Mouse (Mus musculus) limb, embryonic 11.5 days (tissue): ENCODE measurements around the gene C2cd6. TPM values are rescaled to one million over a fixed set of nuclear protein-coding genes. Genes with fewer than 3 reads are reported as not detected.

Experiments
- ATAC-seq: fragments of 200-750 bp; cut with Nextera tagmentation; 2 replicates; pipeline ENCODE4 v1.8.0; 2017; ENCODE audit warnings: low read depth; ENCODE audit not compliant: insufficient number of reproducible peaks, low FRiP score, low TSS enrichment
- DNase-seq: peaks from one replicate; pipeline ENCODE4 v3.0.0-alpha.2; 2015; ENCODE audit warnings: low spot score
- H3K27ac ChIP-seq: fragments of 300-500 bp; sonication (generic); replicated peaks from 2 replicates; pipeline ENCODE4 v1.5.1; 2014; ENCODE audit warnings: low read depth, mild to moderate bottlenecking, low read length
- H3K27me3 ChIP-seq: fragments of 300-500 bp; sonication (generic); 2 replicates; pipeline ENCODE4 v1.6.1; 2014; ENCODE audit warnings: mild to moderate bottlenecking, low read length, mixed read lengths; ENCODE audit not compliant: control insufficient read depth, insufficient read depth
- H3K36me3 ChIP-seq: fragments of 300-500 bp; sonication (generic); 2 replicates; pipeline ENCODE4 v1.6.1; 2014; ENCODE audit warnings: mild to moderate bottlenecking, low read length, moderate library complexity, mixed read lengths; ENCODE audit not compliant: control insufficient read depth, insufficient read depth
- H3K4me1 ChIP-seq: fragments of 300-500 bp; sonication (generic); 2 replicates; pipeline ENCODE4 v1.6.1; 2014; ENCODE audit warnings: low read length, mixed read lengths; ENCODE audit not compliant: control insufficient read depth, insufficient read depth
- H3K4me2 ChIP-seq: fragments of 300-500 bp; sonication (generic); 2 replicates; pipeline ENCODE4 v1.6.1; 2014; ENCODE audit warnings: low read depth, mild to moderate bottlenecking, moderate library complexity; ENCODE audit not compliant: severe bottlenecking
- H3K4me3 ChIP-seq: fragments of 300-500 bp; sonication (generic); 2 replicates; pipeline ENCODE4 v1.5.1; 2014; ENCODE audit warnings: low read depth, low read length
- H3K9ac ChIP-seq: fragments of 300-500 bp; sonication (generic); 2 replicates; pipeline ENCODE4 v1.6.1; 2014; ENCODE audit warnings: mild to moderate bottlenecking, low read length
- H3K9me3 ChIP-seq: fragments of 300-500 bp; sonication (generic); 2 replicates; pipeline ENCODE4 v1.6.1; 2016; ENCODE audit warnings: low read length; ENCODE audit not compliant: control insufficient read depth
- WGBS: fragments of 180-500 bp; shearing (Covaris S2); extraction: QIAGEN DNeasy Blood & Tissue Kit; methylation state at CpG from one replicate; pipeline ENCODE4 v1.1.7; 2014; 5-methylcytosine and 5-hydroxymethylcytosine counted together
- polyA plus RNA-seq: library from polyadenylated mRNA; unstranded; fragments of >200 nt; fragmentation: Nextera tagmentation; extraction: Ambion mirVana; gene quantifications from 2 replicates; pipeline ENCODE4 v1.2.1, GENCODE M21; 2014

Gene C2cd6
- polyA plus RNA-seq, 1 experiment from 2014 or later: not detected

- Histone ChIP-seq H3K9ac (no peak overlapping the region), H3K27me3 (no peaks in the 10 kb centered on the region), H3K9me3 (no peaks in the 10 kb centered on the region), H3K4me2 (no peak overlapping the region), H3K27ac (no peak overlapping the region), H3K4me1 (no peaks in the 10 kb centered on the region), H3K36me3 (no peaks in the 10 kb centered on the region), H3K4me3 (no peak overlapping the region)
- no peak for ATAC-seq
- 89% methylated on average over 5 of the region's 5 CpGs for WGBS
- DNase-seq: no peak
Measured at GRCm38 (mm10) chr1:59101020-59101419, 6.3 kb upstream of the C2cd6 start.

GRCm38 (mm10) chr1:59070867-59071266 is 23.8 kb downstream of the C2cd6 start:
- WGBS: 43% methylated on average over 3 of the region's 3 CpGs
- no peaks in the 10 kb centered on the region for H3K4me1 ChIP-seq
- H3K36me3 ChIP-seq: no peaks in the 10 kb centered on the region
- H3K27me3 ChIP-seq: no peaks in the 10 kb centered on the region
- no peak overlapping the region for H3K9ac ChIP-seq
- no peak overlapping the region for H3K4me3 ChIP-seq
- no peak overlapping the region for H3K4me2 ChIP-seq
- H3K27ac ChIP-seq: no peak overlapping the region
- DNase-seq (peak; percentile 24), ATAC-seq (no peak)
- no peaks in the 10 kb centered on the region for H3K9me3 ChIP-seq

- 11% methylated on average over 3 of the region's 3 CpGs for WGBS
- ATAC-seq (no peak), DNase-seq (peak; percentile 63)
Measured at GRCm38 (mm10) chr1:59067976-59068375, 26.7 kb downstream of the C2cd6 start.

GRCm38 (mm10) chr1:59063697-59064096 is 31.0 kb downstream of the C2cd6 start:
- H3K4me1 ChIP-seq: no peaks in the 10 kb centered on the region
- WGBS: 58% methylated on average over 3 of the region's 3 CpGs
- H3K9ac ChIP-seq: no peak overlapping the region
- no peak overlapping the region for H3K27ac ChIP-seq
- no peaks in the 10 kb centered on the region for H3K36me3 ChIP-seq
- H3K4me3 ChIP-seq: no peak overlapping the region
- no peaks in the 10 kb centered on the region for H3K27me3 ChIP-seq
- no peaks in the 10 kb centered on the region for H3K9me3 ChIP-seq
- ATAC-seq: no peak
- no peak overlapping the region for H3K4me2 ChIP-seq
- DNase-seq: no peak

More at GRCm38 (mm10) chr1:59067976-59068375, 26.7 kb downstream of the C2cd6 start:
- H3K27me3 ChIP-seq: no peaks in the 10 kb centered on the region
- no peaks in the 10 kb centered on the region for H3K4me1 ChIP-seq
- H3K36me3 ChIP-seq: no peaks in the 10 kb centered on the region
- no peak overlapping the region for H3K4me3 ChIP-seq
- no peak overlapping the region for H3K27ac ChIP-seq
- H3K9ac ChIP-seq: no peak overlapping the region
- H3K4me2 ChIP-seq: no peak overlapping the region
- no peaks in the 10 kb centered on the region for H3K9me3 ChIP-seq

- Histone ChIP-seq H3K27ac (no peak overlapping the region), H3K9ac (no peak overlapping the region), H3K4me1 (no peaks in the 10 kb centered on the region), H3K9me3 (no peaks in the 10 kb centered on the region), H3K27me3 (no peaks in the 10 kb centered on the region), H3K4me3 (no peak overlapping the region), H3K4me2 (no peak overlapping the region), H3K36me3 (no peaks in the 10 kb centered on the region)
- ATAC-seq: no peak
- 74% methylated on average over 2 of the region's 2 CpGs for WGBS
- DNase-seq: no peak
Measured at GRCm38 (mm10) chr1:59056955-59057354, 37.7 kb downstream of the C2cd6 start.

- Histone ChIP-seq H3K4me2 (no peak overlapping the region), H3K9me3 (no peaks in the 10 kb centered on the region), H3K4me1 (no peaks in the 10 kb centered on the region), H3K27me3 (no peaks in the 10 kb centered on the region), H3K4me3 (no peak overlapping the region), H3K27ac (no peak overlapping the region), H3K36me3 (no peaks in the 10 kb centered on the region), H3K9ac (no peak overlapping the region)
- 74% methylated on average over 2 of the region's 2 CpGs for WGBS
- no peak for ATAC-seq
- DNase-seq: no peak
Measured at GRCm38 (mm10) chr1:59051306-59051705, 43.4 kb downstream of the C2cd6 start.

GRCm38 (mm10) chr1:59037723-59038122 is 57.0 kb downstream of the C2cd6 start:
- 79% methylated on average over 5 of the region's 5 CpGs for WGBS
- H3K9ac ChIP-seq: no peak overlapping the region

GRCm38 (mm10) chr1:59021556-59021955 is 73.1 kb downstream of the C2cd6 start:
- H3K9ac ChIP-seq: no peak overlapping the region
- no peak overlapping the region for H3K4me3 ChIP-seq
- no peak for ATAC-seq
- no peaks in the 10 kb centered on the region for H3K36me3 ChIP-seq
- H3K4me1 ChIP-seq: no peaks in the 10 kb centered on the region
- H3K27ac ChIP-seq: no peak overlapping the region
- no peak overlapping the region for H3K4me2 ChIP-seq
- H3K9me3 ChIP-seq: no peaks in the 10 kb centered on the region
- DNase-seq: no peak
- WGBS: 57% methylated on average over 3 of the region's 3 CpGs
- H3K27me3 ChIP-seq: no peaks in the 10 kb centered on the region

More at GRCm38 (mm10) chr1:59037723-59038122, 57.0 kb downstream of the C2cd6 start:
- no peak overlapping the region for H3K4me2 ChIP-seq
- no peak overlapping the region for H3K4me3 ChIP-seq
- H3K4me1 ChIP-seq: no peaks in the 10 kb centered on the region
- no peaks in the 10 kb centered on the region for H3K9me3 ChIP-seq
- H3K27ac ChIP-seq: no peak overlapping the region
- H3K36me3 ChIP-seq: no peaks in the 10 kb centered on the region
- no peaks in the 10 kb centered on the region for H3K27me3 ChIP-seq
- ATAC-seq: no peak
- no peak for DNase-seq

GRCm38 (mm10) chr1:59009250-59009649 is 85.5 kb downstream of the C2cd6 start:
- H3K27ac ChIP-seq: no peak overlapping the region
- no peak for DNase-seq
- WGBS: 48% methylated on average over 4 of the region's 4 CpGs
- no peak overlapping the region for H3K9ac ChIP-seq
- no peak overlapping the region for H3K4me2 ChIP-seq
- H3K9me3 ChIP-seq: no peaks in the 10 kb centered on the region
- no peaks in the 10 kb centered on the region for H3K27me3 ChIP-seq
- no peaks in the 10 kb centered on the region for H3K4me1 ChIP-seq
- ATAC-seq: no peak
- H3K36me3 ChIP-seq: no peaks in the 10 kb centered on the region
- no peak overlapping the region for H3K4me3 ChIP-seq
